Mouse (Mus musculus): Measurements from ENCODE around the gene Shroom4.

DNA sequence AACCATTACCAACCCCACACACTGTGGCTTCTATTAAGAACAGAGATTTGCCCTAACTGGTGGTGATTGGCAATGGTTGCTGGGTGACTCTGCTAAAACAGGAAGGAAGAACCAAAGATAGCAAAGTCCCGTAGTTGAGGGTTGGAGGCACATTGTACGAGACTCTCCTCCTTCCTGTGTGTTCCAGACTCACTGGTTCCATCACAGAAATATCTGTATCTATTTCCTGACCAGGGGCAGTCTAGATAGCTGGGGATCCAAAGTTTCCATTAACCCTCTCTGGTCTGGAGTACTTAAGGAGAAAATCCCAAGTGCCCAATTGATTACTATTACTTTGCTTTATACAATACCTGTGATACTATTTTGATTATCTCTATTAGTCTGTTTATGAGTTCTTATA lies 35.6 kb downstream of the Shroom4 start:
- TF ChIP-seq CTCF (IDR thresholded peaks at IDR 0.05; ENCODE audit: low read depth) (no peak), EP300 (optimal IDR thresholded peaks at IDR 0.05) (no peak)
